Mouse (Mus musculus) hindbrain, embryonic 14.5 days (tissue): ENCODE results near the gene Pak7. TPM values are rescaled to one million over a fixed set of nuclear protein-coding genes. Genes with fewer than 3 reads are reported as not detected.
A peak's percentile ranks its signal among the peaks of the same experiment; 100 is the strongest.

Source experiments
- ATAC-seq: fragments of 200-750 bp; cut with Nextera tagmentation; 2 replicates; pipeline ENCODE4 v1.8.0; 2017; ENCODE audit warnings: moderate number of reproducible peaks, mild to moderate bottlenecking, moderate TSS enrichment, moderate library complexity; ENCODE audit not compliant: low FRiP score
- DNase-seq: peaks from one replicate; pipeline ENCODE4 v3.0.0-alpha.2; 2015; ENCODE audit warnings: low spot score
- H3K27ac ChIP-seq: fragments of 300-500 bp; sonication (generic); 2 replicates; pipeline ENCODE4 v1.5.1; 2014; ENCODE audit warnings: mild to moderate bottlenecking, moderate library complexity
- H3K27me3 ChIP-seq: fragments of 300-500 bp; sonication (generic); 2 replicates; pipeline ENCODE4 v1.6.1; 2014; ENCODE audit warnings: mild to moderate bottlenecking, low read length, mixed read lengths; ENCODE audit not compliant: control insufficient read depth, insufficient read depth
- H3K36me3 ChIP-seq: fragments of 300-500 bp; sonication (generic); replicated peaks from 2 replicates; pipeline ENCODE4 v1.6.1; 2014; ENCODE audit not compliant: control insufficient read depth, insufficient read depth
- H3K4me1 ChIP-seq: fragments of 300-500 bp; sonication (generic); replicated peaks from 2 replicates; pipeline ENCODE4 v1.6.1; 2014; ENCODE audit warnings: antibody characterized with exemption, low read length, mixed read lengths; ENCODE audit not compliant: control insufficient read depth, insufficient read depth
- H3K4me2 ChIP-seq: fragments of 300-500 bp; sonication (generic); replicated peaks from 2 replicates; pipeline ENCODE4 v1.6.1; 2014; ENCODE audit warnings: mild to moderate bottlenecking, moderate library complexity
- H3K4me3 ChIP-seq: fragments of 300-500 bp; sonication (generic); replicated peaks from 2 replicates; pipeline ENCODE4 v1.5.1; 2014; ENCODE audit warnings: mild to moderate bottlenecking, low read length
- H3K9ac ChIP-seq: fragments of 300-500 bp; sonication (generic); 2 replicates; pipeline ENCODE4 v1.6.1; 2014
- H3K9me3 ChIP-seq: fragments of 300-500 bp; sonication (generic); 2 replicates; pipeline ENCODE4 v1.6.1; 2016; ENCODE audit warnings: low read length; ENCODE audit not compliant: control insufficient read depth
- WGBS: fragments of 180-500 bp; shearing (Covaris S2); extraction: QIAGEN DNeasy Blood & Tissue Kit; methylation state at CpG from one replicate; pipeline ENCODE4 v1.1.7; 2014; 5-methylcytosine and 5-hydroxymethylcytosine counted together
- polyA plus RNA-seq: library from polyadenylated mRNA; unstranded; fragments of >200 nt; fragmentation: Nextera tagmentation; extraction: Ambion mirVana; gene quantifications from 2 replicates; pipeline ENCODE4 v1.2.1, GENCODE M21; 2014

Gene Pak7
- polyA plus RNA-seq, 1 experiment from 2014 or later = 34.6 TPM

- Histone ChIP-seq H3K9ac (no peak overlapping the region), H3K4me3 (no peak overlapping the region), H3K9me3 (no peaks in the 10 kb centered on the region), H3K4me2 (no peak overlapping the region), H3K27ac (peak overlapping the region; percentile 58), H3K36me3 (no peaks in the 10 kb centered on the region), H3K27me3 (no peaks in the 10 kb centered on the region), H3K4me1 (no peaks in the 10 kb centered on the region)
- DNase-seq (peak; percentile 80), ATAC-seq (peak; percentile 34; the same call in 1 of the 2 replicates)
- 58% methylated on average over 4 of the region's 4 CpGs for WGBS
These were observed 248.4 kb downstream of the Pak7 start for GRCm38 (mm10) chr2:136139159-136140069.

- no peaks in the 10 kb centered on the region for H3K27me3 ChIP-seq
- no peak overlapping the region for H3K9ac ChIP-seq
- peak overlapping the region; percentile 58 for H3K27ac ChIP-seq
- no peaks in the 10 kb centered on the region for H3K9me3 ChIP-seq
- H3K4me2 ChIP-seq = no peak overlapping the region
- H3K4me1 ChIP-seq = no peaks in the 10 kb centered on the region
- DNase-seq = no peak
- ATAC-seq = no peak
- H3K4me3 ChIP-seq = no peak overlapping the region
- no peaks in the 10 kb centered on the region for H3K36me3 ChIP-seq
These were observed 249.3 kb downstream of the Pak7 start for GRCm38 (mm10) chr2:136138451-136138850.

GRCm38 (mm10) chr2:136121867-136122266 is 265.9 kb downstream of the Pak7 start:
- Histone ChIP-seq H3K4me1 (peaks cover 9% of the 10 kb centered on the region), H3K4me2 (peak overlapping the region; percentile 29; the same call in 1 of the 2 replicates), H3K4me3 (no peak overlapping the region), H3K36me3 (no peaks in the 10 kb centered on the region), H3K9me3 (no peaks in the 10 kb centered on the region), H3K27ac (peak overlapping the region; percentile 86), H3K27me3 (no peaks in the 10 kb centered on the region), H3K9ac (peak overlapping the region; percentile 36)
- WGBS = 14% methylated on average over 6 of the region's 6 CpGs
- DNase-seq (peak; percentile 58), ATAC-seq (peak; percentile 84; the same call in 1 of the 2 replicates)

GRCm38 (mm10) chr2:136118006-136118405 is 269.8 kb downstream of the Pak7 start:
- Histone ChIP-seq H3K9ac (no peak overlapping the region), H3K27me3 (no peaks in the 10 kb centered on the region), H3K36me3 (peaks cover 5% of the 10 kb centered on the region; the same call in 1 of the 2 replicates), H3K27ac (no peak overlapping the region), H3K9me3 (no peaks in the 10 kb centered on the region), H3K4me3 (no peak overlapping the region), H3K4me1 (peaks cover 13% of the 10 kb centered on the region), H3K4me2 (no peak overlapping the region)
- no peak for ATAC-seq
- DNase-seq = no peak
- 83% methylated on average over 2 of the region's 2 CpGs for WGBS

- no peak for DNase-seq
- no peak overlapping the region for H3K4me3 ChIP-seq
- WGBS = 53% methylated on average over 6 of the region's 6 CpGs
These were observed 274.4 kb downstream of the Pak7 start for GRCm38 (mm10) chr2:136113374-136113773.

GRCm38 (mm10) chr2:136109038-136109363 is 278.8 kb downstream of the Pak7 start:
- Histone ChIP-seq H3K36me3 (no peaks in the 10 kb centered on the region), H3K4me2 (peak overlapping the region; percentile 35), H3K27ac (peak overlapping the region; percentile 98), H3K9ac (peak overlapping the region; percentile 46), H3K27me3 (no peaks in the 10 kb centered on the region), H3K4me1 (peaks cover 42% of the 10 kb centered on the region), H3K4me3 (no peak overlapping the region), H3K9me3 (no peaks in the 10 kb centered on the region)
- no peak for ATAC-seq
- no peak for DNase-seq
- 0% methylated on average over 2 of the region's 2 CpGs for WGBS

More at GRCm38 (mm10) chr2:136113374-136113773, 274.4 kb downstream of the Pak7 start:
- Histone ChIP-seq H3K9me3 (no peaks in the 10 kb centered on the region), H3K36me3 (peaks cover 5% of the 10 kb centered on the region; the same call in 1 of the 2 replicates), H3K4me2 (no peak overlapping the region), H3K9ac (no peak overlapping the region), H3K27ac (peak overlapping the region; percentile 52), H3K4me1 (peaks cover 27% of the 10 kb centered on the region), H3K27me3 (no peaks in the 10 kb centered on the region)
- no peak for ATAC-seq

- peak; percentile 88 for ATAC-seq
- Histone ChIP-seq H3K9me3 (no peaks in the 10 kb centered on the region), H3K4me3 (no peak overlapping the region), H3K4me1 (peaks cover 38% of the 10 kb centered on the region), H3K27ac (peak overlapping the region; percentile 98), H3K36me3 (no peaks in the 10 kb centered on the region), H3K4me2 (peak overlapping the region; percentile 35), H3K27me3 (no peaks in the 10 kb centered on the region), H3K9ac (peak overlapping the region; percentile 46)
- peak; percentile 86 for DNase-seq
- 9% methylated on average over 6 of the region's 6 CpGs for WGBS
These were observed 279.4 kb downstream of the Pak7 start for GRCm38 (mm10) chr2:136108124-136109037.

- Histone ChIP-seq H3K36me3 (no peaks in the 10 kb centered on the region), H3K9ac (peak overlapping the region; percentile 30; the same call in 1 of the 2 replicates)
These were observed 280.2 kb downstream of the Pak7 start for GRCm38 (mm10) chr2:136107597-136107996.

GRCm38 (mm10) chr2:136097143-136097542 is 290.6 kb downstream of the Pak7 start:
- no peak overlapping the region for H3K27ac ChIP-seq
- no peaks in the 10 kb centered on the region for H3K4me1 ChIP-seq
- no peak for DNase-seq
- no peaks in the 10 kb centered on the region for H3K27me3 ChIP-seq
- H3K4me2 ChIP-seq = no peak overlapping the region
- no peaks in the 10 kb centered on the region for H3K9me3 ChIP-seq
- H3K4me3 ChIP-seq = no peak overlapping the region
- peaks cover 5% of the 10 kb centered on the region; the same call in 1 of the 2 replicates for H3K36me3 ChIP-seq
- no peak for ATAC-seq
- WGBS = 86% methylated on average over 3 of the region's 3 CpGs
- H3K9ac ChIP-seq = no peak overlapping the region

More at GRCm38 (mm10) chr2:136107597-136107996, 280.2 kb downstream of the Pak7 start:
- peaks cover 38% of the 10 kb centered on the region for H3K4me1 ChIP-seq
- H3K9me3 ChIP-seq = no peaks in the 10 kb centered on the region
- no peak overlapping the region for H3K4me3 ChIP-seq
- peak overlapping the region; percentile 35 for H3K4me2 ChIP-seq
- peak overlapping the region; percentile 98 for H3K27ac ChIP-seq
- H3K27me3 ChIP-seq = no peaks in the 10 kb centered on the region
- peak; percentile 78 for ATAC-seq
- DNase-seq = peak; percentile 55
